Mouse (Mus musculus): ENCODE data around the gene Myh11. TPM values are rescaled to one million over a fixed set of nuclear protein-coding genes. Genes with fewer than 3 reads are reported as not detected.

The Myh11 gene
- polyA plus RNA-seq, 1 experiment from 2014 or later: 0.74 TPM

DNA sequence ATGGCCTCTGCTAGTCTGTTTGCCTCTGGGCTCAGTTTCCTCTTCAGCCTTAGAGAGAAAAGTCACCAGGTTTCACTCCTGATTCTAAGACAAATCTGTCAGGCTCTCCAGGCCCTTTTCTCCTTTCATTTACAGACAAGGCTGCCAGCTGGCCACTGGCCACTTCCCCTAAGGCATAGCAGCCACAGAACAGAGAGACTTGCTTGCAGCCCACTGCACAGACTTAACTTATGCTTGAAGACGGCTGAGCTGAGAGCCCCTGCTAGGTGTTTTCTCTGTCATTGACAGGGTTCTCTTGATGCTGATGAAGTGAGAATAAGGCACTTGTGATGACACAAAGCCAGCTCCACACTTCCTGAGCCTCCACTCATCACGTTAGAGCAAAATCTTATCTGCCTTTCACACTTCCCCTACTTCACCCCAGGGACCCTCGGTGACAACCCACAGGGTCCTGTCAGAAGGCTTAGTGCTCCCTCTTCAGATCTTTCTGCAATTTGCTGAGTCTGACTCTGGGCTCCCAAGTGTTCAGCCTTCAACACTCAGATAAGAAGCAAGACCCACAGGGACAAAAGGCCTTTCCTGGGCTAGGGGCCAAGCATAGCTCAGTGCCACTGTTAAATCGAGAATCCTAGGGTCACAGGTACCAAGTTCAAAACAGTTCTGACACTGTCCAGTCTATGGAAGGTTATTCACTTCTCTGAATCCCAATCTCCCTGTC is 25.8 kb downstream of the Myh11 start:
- H3K27ac ChIP-seq (ENCODE audit: poor library complexity, severe bottlenecking): no peak overlapping the region
- WGBS: 2% methylated on average over 4 of the region's 4 CpGs

DNA sequence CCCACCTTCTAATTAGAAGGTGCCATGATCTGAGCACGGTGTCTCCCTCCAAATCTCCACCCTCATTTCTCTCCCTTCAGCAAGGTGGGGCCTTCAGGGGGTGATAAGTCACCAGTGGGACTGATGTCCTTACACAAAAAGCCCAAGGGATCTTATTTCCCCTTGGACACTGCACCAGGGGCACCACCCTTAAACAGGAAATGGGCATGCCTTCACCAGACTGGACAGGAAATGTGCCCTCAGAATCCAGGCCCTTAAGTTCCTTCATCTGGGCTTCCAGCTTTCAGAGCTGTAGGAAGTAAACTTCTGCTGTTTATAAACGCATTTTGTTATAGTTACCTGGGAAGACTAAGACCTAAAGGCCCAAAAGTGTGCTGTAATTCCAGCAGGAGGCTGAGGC is 26.7 kb downstream of the Myh11 start:
- no peaks in the 10 kb centered on the region for H3K9me3 ChIP-seq (replicated peaks)
- no peak overlapping the region for H3K27ac ChIP-seq (ENCODE audit: poor library complexity, severe bottlenecking)
- H3K27me3 ChIP-seq (replicated peaks): peaks cover 86% of the 10 kb centered on the region
- 71% methylated on average over 2 of the region's 2 CpGs for WGBS
- H3K4me1 ChIP-seq (replicated peaks): peaks cover 11% of the 10 kb centered on the region
- no peak overlapping the region for H3K4me2 ChIP-seq
- no peak overlapping the region for H3K4me3 ChIP-seq
- no peak overlapping the region for H3K9ac ChIP-seq
- ATAC-seq (ENCODE audit: insufficient number of reproducible peaks, low FRiP score): no peak
- H3K36me3 ChIP-seq: no peaks in the 10 kb centered on the region

More for the DNA sequence above, 25.8 kb downstream of the Myh11 start:
- peaks cover 89% of the 10 kb centered on the region for H3K27me3 ChIP-seq (replicated peaks)
- H3K4me3 ChIP-seq: no peak overlapping the region
- no peak overlapping the region for H3K9ac ChIP-seq
- H3K36me3 ChIP-seq: no peaks in the 10 kb centered on the region
- H3K9me3 ChIP-seq (replicated peaks): no peaks in the 10 kb centered on the region
- H3K4me2 ChIP-seq: no peak overlapping the region
- ATAC-seq (ENCODE audit: insufficient number of reproducible peaks, low FRiP score): peak; percentile 60
- H3K4me1 ChIP-seq (replicated peaks): peaks cover 11% of the 10 kb centered on the region

DNA sequence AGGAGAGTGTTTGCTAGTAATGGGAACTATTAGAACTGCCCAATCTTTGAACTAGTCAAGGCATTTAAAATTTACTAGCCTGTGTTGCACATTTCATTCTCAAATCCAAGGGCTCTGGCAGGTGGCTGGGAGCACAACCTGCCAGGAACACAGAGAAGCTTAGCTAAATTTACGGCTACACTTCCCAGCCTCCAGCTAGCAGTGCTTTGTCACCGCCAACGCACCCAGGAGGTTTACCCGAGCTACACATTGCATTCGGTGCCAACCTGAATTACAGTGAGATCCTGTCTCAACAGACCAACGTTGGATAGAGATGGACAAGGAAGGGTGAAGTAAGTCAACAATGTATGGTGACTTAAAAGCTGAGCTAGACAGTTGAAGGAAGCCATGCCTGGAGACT is 27.9 kb downstream of the Myh11 start:
- WGBS: 83% methylated on average over 6 of the region's 6 CpGs
- no peaks in the 10 kb centered on the region for H3K9me3 ChIP-seq (replicated peaks)
- H3K27ac ChIP-seq (ENCODE audit: poor library complexity, severe bottlenecking): no peak overlapping the region
- H3K4me1 ChIP-seq (replicated peaks): peaks cover 11% of the 10 kb centered on the region
- no peak for ATAC-seq (ENCODE audit: insufficient number of reproducible peaks, low FRiP score)
- H3K27me3 ChIP-seq (replicated peaks): peaks cover 87% of the 10 kb centered on the region
- no peak overlapping the region for H3K4me3 ChIP-seq
- H3K4me2 ChIP-seq: no peak overlapping the region
- no peak overlapping the region for H3K9ac ChIP-seq
- no peaks in the 10 kb centered on the region for H3K36me3 ChIP-seq

DNA sequence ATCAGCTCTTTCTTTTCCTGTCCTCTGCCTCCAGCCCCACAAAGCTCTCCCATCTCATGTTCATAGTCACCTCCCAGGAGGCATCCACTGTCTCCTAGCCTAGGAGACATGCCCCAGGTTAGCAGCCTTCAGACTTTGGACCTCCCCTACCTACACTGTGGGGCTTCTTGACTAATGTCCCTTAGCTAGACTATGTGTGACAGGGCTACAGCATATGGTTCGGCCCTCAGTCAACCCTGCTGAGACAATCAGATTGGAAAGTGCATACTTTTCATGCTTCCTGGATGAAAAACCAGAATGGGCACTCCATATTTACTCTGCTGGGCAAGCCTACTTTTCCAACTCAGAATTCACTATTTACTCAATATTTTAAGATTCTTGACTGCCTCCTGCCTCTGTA is 28.8 kb downstream of the Myh11 start:
- ATAC-seq (ENCODE audit: insufficient number of reproducible peaks, low FRiP score): no peak
- no peak overlapping the region for H3K4me3 ChIP-seq
- H3K9me3 ChIP-seq (replicated peaks): no peaks in the 10 kb centered on the region
- H3K27me3 ChIP-seq (replicated peaks): peaks cover 84% of the 10 kb centered on the region
- H3K36me3 ChIP-seq: no peaks in the 10 kb centered on the region
- H3K27ac ChIP-seq (ENCODE audit: poor library complexity, severe bottlenecking): no peak overlapping the region
- H3K4me2 ChIP-seq: no peak overlapping the region
- WGBS: 73% methylated on average over 1 of the region's 1 CpGs
- H3K9ac ChIP-seq: no peak overlapping the region
- peaks cover 11% of the 10 kb centered on the region for H3K4me1 ChIP-seq (replicated peaks)

DNA sequence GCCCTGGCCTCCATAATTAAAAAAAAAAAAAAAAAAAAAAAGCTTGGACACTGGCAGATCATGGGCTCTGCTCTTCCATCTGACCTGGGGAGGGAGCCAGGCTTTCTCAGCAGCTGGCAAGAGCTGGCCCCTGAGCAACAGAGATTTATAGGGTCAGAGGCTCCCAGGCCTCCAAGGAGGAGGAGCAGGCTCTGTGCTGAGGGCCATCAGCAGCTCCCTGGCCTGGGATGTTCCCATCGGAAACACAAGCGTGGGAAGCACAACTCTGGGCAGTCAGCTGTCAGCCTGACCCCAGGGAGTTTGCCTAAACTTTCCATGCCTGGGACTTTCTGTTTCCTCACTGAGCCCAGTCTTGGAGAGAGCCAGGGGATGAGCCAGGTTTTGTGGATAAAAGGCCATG is 32.3 kb downstream of the Myh11 start:
- no peak for ATAC-seq (ENCODE audit: insufficient number of reproducible peaks, low FRiP score)

DNA sequence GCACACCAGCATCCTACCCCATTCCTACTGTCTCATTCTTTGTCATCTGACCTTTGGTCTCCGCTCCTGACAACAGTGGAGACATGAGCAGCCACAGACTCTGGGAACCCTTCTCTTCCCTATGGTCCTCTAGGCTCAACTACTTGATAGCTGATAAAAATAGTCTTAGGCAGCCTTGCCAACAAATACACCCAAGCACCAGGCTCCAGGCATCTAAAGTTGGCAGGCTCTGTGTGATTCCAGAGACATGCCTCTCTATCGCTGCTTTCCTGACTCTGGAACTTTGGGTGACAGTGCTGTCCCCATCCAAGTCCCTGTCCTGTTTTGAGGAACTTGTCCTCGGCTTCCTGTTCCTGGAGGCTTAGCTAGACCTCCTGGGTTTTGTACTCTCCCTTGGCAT is 37.6 kb downstream of the Myh11 start:
- H3K4me2 ChIP-seq: no peak overlapping the region
- H3K9ac ChIP-seq: no peak overlapping the region
- WGBS: 66% methylated on average over 3 of the region's 3 CpGs
- no peak for ATAC-seq (ENCODE audit: insufficient number of reproducible peaks, low FRiP score)
- peaks cover 96% of the 10 kb centered on the region for H3K27me3 ChIP-seq (replicated peaks)
- H3K4me1 ChIP-seq (replicated peaks): no peaks in the 10 kb centered on the region
- no peaks in the 10 kb centered on the region for H3K9me3 ChIP-seq (replicated peaks)
- H3K27ac ChIP-seq (ENCODE audit: poor library complexity, severe bottlenecking): no peak overlapping the region
- H3K36me3 ChIP-seq: no peaks in the 10 kb centered on the region
- no peak overlapping the region for H3K4me3 ChIP-seq

More for the DNA sequence above, 32.3 kb downstream of the Myh11 start:
- H3K36me3 ChIP-seq: no peaks in the 10 kb centered on the region
- WGBS: 25% methylated on average over 2 of the region's 2 CpGs
- no peak overlapping the region for H3K9ac ChIP-seq
- H3K27ac ChIP-seq (ENCODE audit: poor library complexity, severe bottlenecking): no peak overlapping the region
- peaks cover 94% of the 10 kb centered on the region for H3K27me3 ChIP-seq (replicated peaks)
- H3K4me3 ChIP-seq: no peak overlapping the region
- H3K9me3 ChIP-seq (replicated peaks): no peaks in the 10 kb centered on the region
- no peaks in the 10 kb centered on the region; the same call in 1 of the 2 replicates for H3K4me1 ChIP-seq (replicated peaks)
- no peak overlapping the region for H3K4me2 ChIP-seq

DNA sequence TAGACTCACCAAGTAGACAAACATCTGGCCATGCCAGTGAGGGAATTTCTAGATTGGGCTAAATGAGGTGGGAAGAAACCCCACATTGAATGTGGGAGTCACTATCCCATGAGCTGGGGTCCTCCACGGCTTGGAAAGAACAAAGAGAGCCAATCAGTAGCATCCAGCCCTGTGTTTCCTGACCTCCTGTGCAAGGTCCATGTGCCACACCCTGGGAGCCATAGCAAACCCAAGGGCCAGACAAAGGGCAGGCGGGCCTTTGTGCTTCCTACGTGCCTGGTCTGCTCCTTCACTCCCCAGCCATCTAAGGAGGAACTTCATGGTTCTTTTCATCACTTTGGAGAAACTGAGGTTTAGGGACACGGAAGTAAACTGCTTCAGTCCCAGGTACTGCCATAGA is 38.3 kb downstream of the Myh11 start:
- H3K4me3 ChIP-seq: no peak overlapping the region
- H3K36me3 ChIP-seq: no peaks in the 10 kb centered on the region
- H3K4me1 ChIP-seq (replicated peaks): no peaks in the 10 kb centered on the region
- H3K4me2 ChIP-seq: no peak overlapping the region
- 76% methylated on average over 4 of the region's 4 CpGs for WGBS
- H3K27ac ChIP-seq (ENCODE audit: poor library complexity, severe bottlenecking): no peak overlapping the region
- H3K9me3 ChIP-seq (replicated peaks): no peaks in the 10 kb centered on the region
- peaks cover 100% of the 10 kb centered on the region for H3K27me3 ChIP-seq (replicated peaks)
- no peak overlapping the region for H3K9ac ChIP-seq
- ATAC-seq (ENCODE audit: insufficient number of reproducible peaks, low FRiP score): no peak

DNA sequence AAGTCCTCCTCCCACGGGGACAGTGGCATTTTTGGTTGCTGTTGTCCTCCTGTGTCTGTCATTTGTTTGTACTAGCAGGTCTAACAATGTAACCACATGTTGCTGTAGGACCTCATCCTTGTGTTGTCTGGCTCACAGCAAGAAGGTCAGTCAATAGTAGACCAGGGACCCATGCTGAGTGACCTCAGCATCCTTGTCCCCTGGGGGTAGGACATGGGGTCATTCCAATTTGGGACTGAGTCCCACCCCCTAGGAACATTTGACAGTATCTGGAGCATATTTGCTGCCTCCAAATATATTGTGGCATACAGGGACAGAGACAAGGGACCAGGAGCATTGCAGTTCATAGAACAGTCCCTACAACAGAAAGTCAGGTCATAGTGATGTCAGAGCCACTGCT is 41.3 kb downstream of the Myh11 start:
- Histone ChIP-seq H3K36me3 (no peaks in the 10 kb centered on the region), H3K4me1 (replicated peaks) (no peaks in the 10 kb centered on the region)
- WGBS: 68% methylated on average over 1 of the region's 1 CpGs

DNA sequence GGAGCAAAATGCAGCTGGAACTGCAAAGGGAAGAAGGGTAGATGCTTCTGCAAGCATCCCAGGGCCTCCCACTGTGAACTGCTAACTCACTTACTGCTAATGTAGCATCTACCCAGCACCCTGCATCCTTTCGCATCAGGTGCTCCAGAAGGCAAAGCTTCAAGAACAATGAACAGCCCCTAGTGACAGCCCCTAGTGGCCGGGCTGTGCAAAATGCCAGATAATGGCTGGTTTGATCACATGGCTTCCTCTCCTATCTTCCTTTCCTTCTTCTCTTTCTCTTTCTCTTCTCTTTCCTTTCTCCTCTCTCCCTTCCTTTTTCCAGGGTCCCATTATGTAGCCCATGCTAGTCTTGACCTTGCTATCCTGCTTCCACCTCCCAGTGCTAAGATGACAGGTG is 48.6 kb downstream of the Myh11 start:
- ATAC-seq (ENCODE audit: insufficient number of reproducible peaks, low FRiP score): no peak
- peaks cover 91% of the 10 kb centered on the region for H3K27me3 ChIP-seq (replicated peaks)
- 29% methylated on average over 2 of the region's 2 CpGs for WGBS
- H3K4me2 ChIP-seq: no peak overlapping the region
- no peaks in the 10 kb centered on the region for H3K9me3 ChIP-seq (replicated peaks)
- H3K9ac ChIP-seq: no peak overlapping the region
- no peak overlapping the region for H3K27ac ChIP-seq (ENCODE audit: poor library complexity, severe bottlenecking)
- H3K4me1 ChIP-seq (replicated peaks): no peaks in the 10 kb centered on the region
- no peaks in the 10 kb centered on the region for H3K36me3 ChIP-seq
- H3K4me3 ChIP-seq: no peak overlapping the region

More for the DNA sequence above, 41.3 kb downstream of the Myh11 start:
- ATAC-seq (ENCODE audit: insufficient number of reproducible peaks, low FRiP score): no peak
- Histone ChIP-seq H3K9me3 (replicated peaks) (no peaks in the 10 kb centered on the region), H3K9ac (no peak overlapping the region), H3K27ac (ENCODE audit: poor library complexity, severe bottlenecking) (no peak overlapping the region), H3K27me3 (replicated peaks) (peaks cover 97% of the 10 kb centered on the region), H3K4me2 (no peak overlapping the region), H3K4me3 (no peak overlapping the region)

DNA sequence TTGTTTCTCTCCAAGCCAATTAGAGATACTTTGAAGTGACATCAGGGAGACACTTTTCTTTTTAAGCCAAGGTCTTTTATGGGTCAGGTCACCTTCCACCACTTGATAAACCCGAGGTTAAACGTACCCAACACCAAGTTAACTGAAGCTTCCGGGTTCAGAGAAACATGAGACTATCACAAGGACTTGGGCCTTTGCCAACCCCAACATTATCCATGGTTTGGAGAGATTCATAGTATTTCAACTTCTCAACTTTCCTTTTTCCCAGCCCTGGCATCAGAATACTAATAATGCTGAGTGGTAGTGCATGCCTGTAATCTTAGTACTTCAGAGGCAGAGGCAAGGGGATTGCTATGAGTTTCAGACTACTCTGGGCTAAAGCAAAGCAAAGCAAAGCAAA is 49.1 kb downstream of the Myh11 start:
- no peak overlapping the region for H3K4me3 ChIP-seq
- WGBS: 50% methylated on average over 3 of the region's 3 CpGs
- H3K36me3 ChIP-seq: no peaks in the 10 kb centered on the region
- no peak overlapping the region for H3K4me2 ChIP-seq
- no peaks in the 10 kb centered on the region for H3K9me3 ChIP-seq (replicated peaks)
- H3K27me3 ChIP-seq (replicated peaks): peaks cover 88% of the 10 kb centered on the region
- H3K27ac ChIP-seq (ENCODE audit: poor library complexity, severe bottlenecking): no peak overlapping the region
- H3K4me1 ChIP-seq (replicated peaks): no peaks in the 10 kb centered on the region
- ATAC-seq (ENCODE audit: insufficient number of reproducible peaks, low FRiP score): no peak
- no peak overlapping the region for H3K9ac ChIP-seq

DNA sequence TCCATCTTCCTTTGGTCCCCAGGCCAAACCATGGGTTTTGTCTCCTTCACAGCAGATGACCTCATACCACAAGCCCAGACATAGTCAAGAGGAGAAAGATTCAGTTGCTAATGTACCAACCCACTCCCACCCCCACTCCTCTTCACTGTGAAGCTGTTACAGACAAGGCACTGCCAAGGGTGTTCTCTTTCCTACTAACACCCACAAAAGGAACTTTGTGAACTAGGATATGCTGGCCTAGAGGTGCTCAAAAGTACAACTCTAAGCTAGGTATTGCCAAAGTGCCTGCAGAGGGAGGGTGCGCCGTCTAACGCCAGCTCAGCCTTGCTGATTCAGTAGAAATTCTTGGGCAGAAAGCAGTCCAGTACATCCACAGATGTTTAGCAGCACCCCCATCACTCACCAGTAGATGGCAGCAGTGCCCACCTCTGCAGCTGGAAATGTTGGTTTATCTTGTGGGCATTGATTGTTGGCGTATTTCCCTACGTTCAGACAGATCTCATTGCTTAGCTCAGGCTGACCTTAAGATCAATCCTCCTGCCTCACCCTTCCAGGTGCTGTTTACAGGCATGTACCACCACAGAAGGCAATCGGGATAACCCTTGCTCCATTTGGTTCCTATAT is 54.0 kb downstream of the Myh11 start:
- ATAC-seq (ENCODE audit: insufficient number of reproducible peaks, low FRiP score): no peak
- WGBS: 18% methylated on average over 6 of the region's 6 CpGs

More for the DNA sequence above, 54.0 kb downstream of the Myh11 start:
- Histone ChIP-seq H3K9me3 (replicated peaks) (no peaks in the 10 kb centered on the region), H3K4me1 (replicated peaks) (no peaks in the 10 kb centered on the region), H3K4me3 (no peak overlapping the region), H3K9ac (no peak overlapping the region), H3K27ac (ENCODE audit: poor library complexity, severe bottlenecking) (no peak overlapping the region), H3K36me3 (no peaks in the 10 kb centered on the region), H3K4me2 (no peak overlapping the region), H3K27me3 (replicated peaks) (peaks cover 83% of the 10 kb centered on the region)
